Mouse (Mus musculus) myocyte (in vitro differentiated cells): ENCODE measurements around the gene Osbpl5.

Experiments used
- CEBPB ChIP-seq: IDR thresholded peaks from 2 replicates; pipeline ENCODE4 v1.6.1; 2011; ENCODE audit warnings: mild to moderate bottlenecking, moderate library complexity; ENCODE audit not compliant: poor library complexity, insufficient read depth, severe bottlenecking
- E2F4 ChIP-seq: IDR thresholded peaks from one replicate; pipeline ENCODE4 v1.6.1; 2011; ENCODE audit warnings: mild to moderate bottlenecking, control low read depth, moderate library complexity; ENCODE audit not compliant: insufficient read depth
- MYOD1 ChIP-seq, 3 experiments: IDR thresholded peaks; one replicate each; pipeline ENCODE4 v1.6.1; 2011; ENCODE audit warnings: control low read depth in 2 of 3, low read depth in 2 of 3, mild to moderate bottlenecking in 2 of 3, moderate library complexity in 1 of 3; ENCODE audit not compliant: insufficient read length in 2 of 3, control insufficient read depth in 1 of 3
- MYOG ChIP-seq, 3 experiments: IDR thresholded peaks; one replicate each; pipeline ENCODE4 v1.6.1; 2011; ENCODE audit warnings: control low read depth in 2 of 3, low read depth in 2 of 3, mild to moderate bottlenecking in 2 of 3; ENCODE audit not compliant: insufficient read length in 2 of 3, control insufficient read depth in 1 of 3, insufficient read depth in 1 of 3
- POLR2A ChIP-seq: IDR thresholded peaks from one replicate; pipeline ENCODE4 v1.6.1; 2011; ENCODE audit warnings: low read depth, mild to moderate bottlenecking, control low read depth, moderate library complexity; ENCODE audit not compliant: insufficient read length
- POLR2AphosphoS2 ChIP-seq: IDR thresholded peaks from one replicate; pipeline ENCODE4 v1.6.1; 2011; ENCODE audit warnings: low read depth, control low read depth; ENCODE audit not compliant: insufficient read length
- SRF ChIP-seq: IDR thresholded peaks from one replicate; pipeline ENCODE4 v1.6.1; 2011; ENCODE audit warnings: low read depth; ENCODE audit not compliant: control insufficient read depth, insufficient read length
- TCF12 ChIP-seq: IDR thresholded peaks from one replicate; pipeline ENCODE4 v1.6.1; 2011; ENCODE audit warnings: mild to moderate bottlenecking, control low read depth; ENCODE audit not compliant: poor library complexity, insufficient read depth, severe bottlenecking
- TCF3 ChIP-seq: IDR thresholded peaks from one replicate; pipeline ENCODE4 v1.6.1; 2011; ENCODE audit warnings: low read depth, control low read depth; ENCODE audit not compliant: insufficient read length
- USF1 ChIP-seq: IDR thresholded peaks from one replicate; pipeline ENCODE4 v1.6.1; 2011; ENCODE audit warnings: low read depth, mild to moderate bottlenecking, control low read depth, moderate library complexity

- no peak for TF ChIP-seq USF1
- TF ChIP-seq E2F4 = no peak
- TF ChIP-seq POLR2A = no peak
- TF ChIP-seq POLR2AphosphoS2 = no peak
- TF ChIP-seq MYOD1 (IDR thresholded peaks at IDR 0.05; ENCODE audit: control insufficient read depth in 1 of 3, insufficient read length in 2 of 3, low read depth in 2 of 3) = no peak
- TF ChIP-seq TCF12 = no peak
- no peak for TF ChIP-seq TCF3
- TF ChIP-seq MYOG (IDR thresholded peaks at IDR 0.05; ENCODE audit: control insufficient read depth in 1 of 3, insufficient read depth in 1 of 3, insufficient read length in 2 of 3, low read depth in 2 of 3) = no peak
- TF ChIP-seq CEBPB = no peak
- TF ChIP-seq SRF = no peak
Observed at GRCm38 (mm10) chr7:143691909-143692308, 64.9 kb downstream of the Osbpl5 start.
